Mouse (Mus musculus) left cerebral cortex, postnatal 4 days (tissue): ENCODE measurements around the gene Alkbh6. TPM values are rescaled to one million over a fixed set of nuclear protein-coding genes. Genes with fewer than 3 reads are reported as not detected.

Source experiments
- DNase-seq: peaks from one replicate; pipeline ENCODE4 v3.0.0-alpha.2; 2022
- intact Hi-C: fragments of 180-260 bp; cut with DNase I; formaldehyde crosslinking; loops from one replicate; pipeline ENCODE4 v1.15.1; 2025
- total RNA-seq, 2 experiments: library from RNA; stranded (reverse); gene quantifications; 2 replicates each; pipeline ENCODE4 v1.2.3; 2021

Gene Alkbh6
- 10 to 100 TPM; 42.0 to 44.2 TPM for total RNA-seq

- peak; percentile 94 for DNase-seq
- intact Hi-C loops, result no loop called here
Measured at GRCm38 (mm10) chr7:30308076-30309005, at the start of gene Alkbh6. Alkbh6 (plus strand) TSS chr7:30308717.

DNA sequence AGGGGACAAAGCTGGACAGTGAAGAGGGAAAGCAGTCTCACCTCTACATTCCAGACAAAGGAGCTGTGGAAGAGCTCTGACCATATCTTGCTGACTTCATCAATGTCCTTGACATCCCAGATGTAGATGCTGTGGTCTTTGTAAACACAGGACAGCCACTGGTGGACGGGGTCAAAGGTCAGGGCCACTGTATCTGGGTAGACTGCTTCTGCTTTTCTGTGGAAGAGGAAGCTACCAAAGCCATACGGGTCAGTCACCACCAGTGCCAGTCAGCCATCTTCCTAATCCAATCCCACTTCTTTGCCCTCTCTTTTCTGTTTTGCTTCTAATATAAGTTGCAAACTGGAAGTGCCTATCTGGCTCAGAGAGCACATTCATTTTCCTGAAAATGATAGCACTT is 43.5 kb upstream of the Alkbh6 start:
- no peak for DNase-seq
- intact Hi-C loops, result no loop called here

DNA sequence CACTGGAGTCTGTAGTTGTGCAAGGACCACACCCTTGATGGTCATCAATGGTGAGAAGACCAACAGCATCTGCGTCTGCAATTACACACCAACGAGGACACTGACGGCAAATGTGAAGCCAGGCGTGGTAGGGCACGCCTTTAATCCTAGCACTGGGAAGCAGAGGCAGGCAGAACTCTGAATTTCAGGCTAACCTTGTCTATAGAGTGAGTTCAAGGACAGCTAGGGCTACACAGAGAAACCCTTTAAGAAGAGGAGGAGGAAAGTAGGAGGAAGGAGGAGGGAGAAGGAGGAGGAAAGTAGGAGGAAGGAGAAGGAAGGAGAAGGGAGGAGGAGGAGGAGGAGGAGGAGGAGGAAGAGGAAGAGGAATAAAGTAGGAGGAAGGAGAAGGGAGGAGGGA is 43.0 kb upstream of the Alkbh6 start:
- intact Hi-C loops, result no loop called here
- no peak for DNase-seq

DNA sequence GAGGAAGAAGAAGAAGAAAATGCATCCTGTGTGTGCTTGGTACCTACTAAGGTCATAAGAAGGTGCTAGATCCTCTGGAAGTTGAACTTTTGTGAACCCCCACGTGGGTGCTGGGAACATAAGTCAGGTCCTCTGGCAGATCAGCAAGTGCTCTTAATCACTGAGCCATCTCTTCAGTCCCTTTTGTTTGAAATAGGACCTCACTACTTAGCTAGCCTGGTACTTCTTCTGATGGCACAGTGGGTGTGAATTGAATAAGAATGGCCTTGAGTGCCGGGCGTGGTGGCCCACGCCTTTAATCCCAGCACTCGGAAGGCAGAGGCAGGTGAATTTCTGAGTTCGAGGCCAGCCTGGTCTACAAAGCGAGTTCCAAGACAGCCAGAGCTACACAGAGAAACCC is 42.6 kb upstream of the Alkbh6 start:
- DNase-seq, result no peak
- intact Hi-C loops, result no loop called here

DNA sequence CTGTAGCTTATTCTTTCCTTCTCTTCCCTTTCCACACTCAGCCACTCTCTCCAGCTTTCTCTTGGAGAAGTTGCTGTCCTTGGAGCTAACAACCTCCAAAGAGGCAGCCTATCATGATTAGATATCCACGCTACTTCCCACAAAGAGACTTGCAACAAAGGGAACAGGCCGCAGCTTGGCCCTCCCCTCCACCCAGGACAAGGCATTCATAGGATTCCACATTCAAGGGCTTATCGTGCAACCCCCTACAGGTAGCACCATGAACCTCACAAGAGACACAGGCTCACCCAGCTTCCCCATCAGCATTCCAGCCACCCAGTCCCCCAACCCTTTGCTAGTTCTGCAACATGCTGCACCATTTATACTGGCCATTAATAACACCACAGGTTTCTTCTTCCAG is 41.7 kb upstream of the Alkbh6 start:
- intact Hi-C loops, result no loop called here

GRCm38 (mm10) chr7:30269641-30270040 is 38.9 kb upstream of the Alkbh6 start:
- intact Hi-C loops, result no loop called here
- no peak for DNase-seq

More for the DNA sequence above, 41.7 kb upstream of the Alkbh6 start:
- no peak for DNase-seq

GRCm38 (mm10) chr7:30274383-30274782 is 34.1 kb upstream of the Alkbh6 start:
- intact Hi-C loops, result no loop called here
- DNase-seq, result no peak

DNA sequence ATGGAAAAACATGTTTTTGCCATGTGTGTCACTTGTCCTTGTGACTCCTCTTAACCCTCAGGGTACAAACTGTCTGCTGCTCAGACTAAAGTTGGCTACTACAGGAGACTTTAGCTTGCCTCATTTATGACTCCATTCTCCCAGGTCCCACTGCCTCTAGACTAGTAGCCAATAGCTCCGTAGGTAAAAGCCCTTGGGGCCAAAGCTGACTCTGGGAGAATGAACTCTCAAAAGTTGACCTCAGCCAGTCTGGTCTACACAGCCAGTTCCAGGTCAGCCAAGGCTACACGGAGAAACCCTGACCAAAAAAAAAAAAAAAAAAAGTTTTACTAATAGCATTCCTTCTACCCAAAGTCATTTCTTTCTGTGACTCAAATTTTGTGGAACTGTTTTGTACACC is 29.6 kb upstream of the Alkbh6 start:
- DNase-seq, result no peak
- intact Hi-C loops, result no loop called here

DNA sequence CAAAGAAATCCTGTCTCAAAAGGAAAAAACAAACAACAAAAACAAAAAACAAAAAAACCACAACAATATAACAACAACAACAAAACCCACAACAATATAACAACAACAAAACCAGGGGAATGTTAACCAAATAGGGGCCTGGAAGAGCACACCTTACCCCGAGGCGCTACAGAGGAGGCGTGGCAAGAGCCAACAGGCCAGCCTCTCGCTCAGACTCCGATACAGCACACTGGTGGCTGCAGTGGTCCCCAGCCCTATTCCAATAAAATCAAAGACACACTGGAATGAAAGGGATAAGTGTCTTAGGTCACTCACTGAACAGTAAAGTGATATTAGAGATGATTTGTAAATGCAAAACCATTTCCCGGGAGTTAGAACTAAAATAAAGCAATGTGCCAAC is 29.0 kb upstream of the Alkbh6 start:
- no peak for DNase-seq
- intact Hi-C loops, result no loop called here

GRCm38 (mm10) chr7:30279951-30280669 is 28.4 kb upstream of the Alkbh6 start, which contains the start of the genes Thap8 and Wdr62:
Thap8 (plus strand) TSS chr7:30280094.
Wdr62 (minus strand) TSS chr7:30280419.
- peak; percentile 95 for DNase-seq
- intact Hi-C loops, result no loop called here

- DNase-seq, result peak; percentile 88
- intact Hi-C loops, result no loop called here
Measured at GRCm38 (mm10) chr7:30280670-30281138, 27.8 kb upstream of the Alkbh6 start.

DNA sequence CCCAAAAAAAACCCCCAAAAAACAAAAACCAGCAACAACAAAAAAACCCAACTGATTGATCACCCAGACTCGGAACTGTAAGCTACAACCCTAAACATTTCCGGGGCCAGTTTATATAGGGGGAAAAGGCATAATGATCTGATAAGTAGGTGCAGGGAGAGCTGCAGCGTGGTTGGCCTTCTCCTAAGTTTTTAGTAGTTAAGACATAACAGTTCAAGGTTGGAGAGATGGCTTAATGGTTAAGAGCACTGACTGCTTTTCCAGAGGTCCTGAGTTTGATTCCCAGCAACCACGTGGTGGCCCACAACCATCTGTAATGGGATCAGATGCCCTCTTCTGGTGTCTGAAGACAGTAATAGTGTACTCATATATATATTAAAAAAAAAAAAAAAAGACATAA is 27.0 kb upstream of the Alkbh6 start:
- intact Hi-C loops, result no loop called here

DNA sequence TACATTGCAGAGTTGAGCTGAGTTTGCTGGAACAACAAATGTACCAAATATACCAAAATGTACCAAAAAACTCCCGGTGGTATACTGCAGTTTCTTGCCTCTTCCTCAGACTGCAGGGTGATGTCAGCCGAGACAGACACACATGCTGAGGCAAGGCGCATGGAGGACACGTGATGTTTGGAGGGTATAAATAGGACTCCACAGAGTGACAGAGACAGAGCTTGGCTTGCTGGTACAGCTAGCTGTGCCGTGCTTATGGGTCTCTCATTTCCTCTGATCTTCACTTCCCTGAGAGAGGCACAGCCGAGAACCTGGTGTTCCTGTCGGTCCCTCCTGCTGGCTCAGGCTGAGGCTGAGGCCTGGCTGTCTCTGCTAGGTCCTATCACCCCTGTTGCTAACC is 25.8 kb upstream of the Alkbh6 start:
- DNase-seq, result no peak
- intact Hi-C loops, result no loop called here

More for the DNA sequence above, 27.0 kb upstream of the Alkbh6 start:
- no peak for DNase-seq

DNA sequence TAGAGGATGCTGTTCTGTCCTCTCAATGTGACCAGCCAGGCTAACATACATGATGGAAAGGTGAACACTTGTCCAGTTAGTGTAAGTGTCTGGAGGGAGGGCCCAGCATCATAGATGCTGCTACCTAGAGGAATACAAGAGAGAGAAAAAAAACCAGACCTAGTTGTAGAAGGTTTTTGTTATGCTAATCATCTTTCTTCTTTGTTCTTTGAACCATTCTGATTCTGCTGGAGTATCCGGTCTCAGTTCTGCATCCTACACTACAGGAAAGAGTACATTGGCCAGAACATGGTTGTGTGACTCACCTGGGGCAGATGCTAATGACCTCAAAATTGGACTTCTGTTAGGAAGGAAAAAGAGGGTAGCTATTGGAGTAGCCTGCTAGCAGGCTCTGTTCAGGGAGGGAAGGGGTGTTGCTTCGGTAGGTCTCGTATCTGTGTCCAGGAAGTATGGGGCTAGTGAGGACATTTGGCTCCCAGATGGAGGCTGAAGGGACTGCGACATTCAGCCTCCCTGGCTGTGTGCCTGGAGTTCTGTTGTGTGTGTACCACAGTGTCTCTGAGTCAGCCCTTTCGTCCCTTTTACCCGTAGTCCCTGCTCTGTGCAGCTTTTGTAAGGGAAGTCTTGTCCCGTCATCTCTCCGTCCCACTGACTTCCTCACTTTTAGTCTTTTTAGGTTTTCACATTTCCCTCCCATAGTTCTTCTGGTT is 21.7 kb upstream of the Alkbh6 start:
- peak; percentile 52 for DNase-seq
- intact Hi-C loops, result no loop called here

DNA sequence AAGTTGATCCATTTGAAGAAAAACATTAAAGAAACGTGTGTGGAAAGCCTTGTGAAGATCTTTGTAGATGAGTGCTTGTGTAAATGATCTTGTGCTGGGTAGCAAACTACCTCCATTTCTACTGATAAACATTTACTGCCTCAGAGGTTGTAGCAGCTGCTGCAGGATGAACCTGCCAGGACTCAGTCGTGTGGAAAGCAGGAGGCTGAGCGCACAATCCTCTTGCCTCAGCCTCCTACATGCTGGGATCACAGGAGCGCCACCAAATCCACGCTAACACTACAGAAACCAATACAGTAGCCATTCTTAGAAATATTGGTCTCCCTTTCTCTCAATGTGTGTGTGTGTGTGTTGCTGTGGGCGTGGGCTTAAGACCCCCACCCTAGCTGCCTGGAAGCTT is 20.5 kb upstream of the Alkbh6 start:
- DNase-seq, result no peak
- intact Hi-C loops, result no loop called here

DNA sequence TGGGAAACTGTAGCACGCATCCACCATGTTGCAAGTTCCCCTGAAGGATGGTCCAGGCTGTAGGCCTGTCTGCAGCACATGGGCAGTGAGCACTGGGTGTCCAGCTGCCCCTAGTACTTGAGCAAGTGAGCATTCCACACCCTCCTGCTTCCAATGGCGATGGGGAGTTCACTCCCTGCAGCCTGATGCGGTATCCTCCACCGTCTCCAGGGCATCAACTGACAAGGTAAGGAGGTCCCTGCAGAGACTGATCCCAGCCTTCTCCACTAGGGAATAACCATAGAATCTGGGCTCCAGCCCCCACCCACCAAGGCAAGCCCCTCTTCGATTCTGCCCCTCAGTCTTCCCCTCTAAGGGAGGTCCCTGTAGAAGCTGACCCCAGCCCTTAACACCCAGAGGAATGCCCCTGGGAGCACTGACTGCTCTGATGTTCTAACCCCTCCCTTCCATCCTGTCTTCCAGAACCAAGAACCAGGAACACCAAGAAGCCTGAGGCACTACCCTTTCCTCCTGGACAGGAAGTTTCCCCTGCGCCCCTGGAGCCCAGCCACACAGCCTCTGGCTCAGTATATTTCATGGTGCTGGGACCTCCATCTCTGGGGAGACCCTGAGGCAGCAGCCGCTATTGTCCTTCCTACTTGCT is 19.3 kb upstream of the Alkbh6 start:
- intact Hi-C loops, result no loop called here
- DNase-seq, result no peak

DNA sequence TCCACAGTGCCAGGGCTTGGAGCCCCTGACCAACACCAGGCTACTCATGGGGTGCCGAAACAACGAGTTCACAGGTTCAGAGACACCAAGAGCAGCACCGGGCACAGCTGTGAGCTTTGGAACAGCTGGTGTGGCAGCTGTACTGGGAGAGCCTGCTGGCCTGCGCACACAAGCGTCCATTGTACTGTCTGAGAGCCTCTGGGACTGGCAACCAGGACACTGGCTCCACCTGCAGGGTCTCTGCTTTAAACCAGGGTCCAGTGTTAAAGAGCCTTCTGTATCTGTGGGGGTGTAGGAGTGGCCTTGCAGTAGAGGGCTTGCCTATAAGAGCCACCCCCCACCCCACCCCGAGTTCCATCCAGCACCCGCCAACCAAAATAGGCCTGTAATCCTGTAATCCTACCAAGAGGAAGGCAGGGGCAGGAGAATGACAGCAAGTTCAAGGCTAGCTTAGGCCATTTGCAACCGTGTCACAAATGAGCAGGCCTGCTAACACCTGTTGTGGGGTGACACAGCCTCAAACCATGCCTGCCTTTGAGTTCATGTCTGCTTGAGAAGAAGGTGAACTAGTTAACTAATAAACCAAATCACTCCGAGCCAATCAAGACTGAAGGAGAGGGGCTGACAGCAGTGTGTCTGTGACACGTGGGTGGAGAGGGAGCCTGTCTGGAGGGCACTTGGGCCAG is 18.7 kb upstream of the Alkbh6 start:
- intact Hi-C loops, result no loop called here
- peak; percentile 41 for DNase-seq

DNA sequence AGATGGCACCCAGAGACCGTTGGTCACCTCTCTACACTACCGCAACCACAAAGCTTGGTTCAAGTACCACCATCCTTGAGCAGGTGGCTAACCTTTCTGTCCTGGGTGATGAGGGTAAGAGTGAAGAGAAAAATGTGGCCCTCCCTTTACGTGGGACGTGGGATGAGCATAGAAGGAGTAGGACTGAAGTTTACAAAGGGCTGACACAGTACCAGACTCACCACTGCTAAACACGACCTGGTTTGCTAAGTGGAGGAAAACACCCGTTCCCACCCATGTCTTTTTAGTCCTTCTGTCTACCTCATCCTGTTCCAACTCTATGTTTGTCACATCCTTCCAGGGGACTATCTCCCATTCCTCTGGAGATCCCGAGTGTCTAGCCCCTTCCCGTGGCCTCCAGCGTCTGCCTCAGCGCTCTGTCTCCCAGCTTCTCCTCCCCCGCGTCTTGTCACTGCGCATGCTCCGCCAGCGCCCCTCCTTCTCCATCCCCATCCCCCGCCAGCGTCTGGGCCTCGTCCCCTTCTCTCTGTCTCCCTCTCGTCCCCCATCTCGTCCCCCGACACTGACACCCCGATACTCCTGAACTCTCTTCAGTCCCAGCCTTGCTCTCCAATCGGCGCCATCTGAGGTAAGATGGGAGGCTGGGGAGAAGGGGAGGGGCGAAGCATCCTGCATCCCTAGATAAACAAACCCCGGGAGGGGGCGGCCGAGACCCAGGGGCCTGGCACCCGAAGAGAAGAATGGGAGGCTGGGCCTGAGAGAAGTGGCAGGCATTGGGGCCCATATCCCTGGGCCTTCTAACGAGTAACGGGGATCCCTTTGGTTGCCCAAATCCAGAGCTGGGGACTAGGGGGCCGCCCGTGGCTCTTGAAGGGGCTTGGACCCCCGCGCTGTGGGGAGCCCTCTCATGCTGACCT is 17.0 kb upstream of the Alkbh6 start, which contains the start of gene Clip3:
TSS of gene Clip3 (plus strand) at position 514 of the 917 bp plus-strand sequence.
- intact Hi-C loops, result no loop called here
- peak; percentile 92 for DNase-seq

GRCm38 (mm10) chr7:30293795-30294194 is 14.7 kb upstream of the Alkbh6 start:
- DNase-seq, result peak; percentile 46
- intact Hi-C loops, result no loop called here
